Mouse (Mus musculus) cerebellum, adult 2 months (tissue): ENCODE data around the gene Trib2.

Source experiments
- CTCF ChIP-seq: fragments of 200-500 bp; IDR thresholded peaks from 2 replicates; pipeline ENCODE4 v1.5.1; 2011; ENCODE audit warnings: low read depth, mild to moderate bottlenecking, control low read depth, low read length, moderate library complexity, borderline replicate concordance; ENCODE audit not compliant: insufficient read depth
- POLR2A ChIP-seq: fragments of 200-500 bp; IDR thresholded peaks from 2 replicates; pipeline ENCODE4 v1.6.1; 2011; ENCODE audit warnings: low read length, control low read depth, borderline replicate concordance; ENCODE audit not compliant: insufficient read depth

- TF ChIP-seq CTCF (no peak), POLR2A (no peak)
Observed at GRCm38 (mm10) chr12:15816740-15817178, at the start of gene Trib2.
